Mouse (Mus musculus) neural tube, embryonic 10.5 days (tissue): ENCODE results near the gene Ptger1.

Experiments
- DNase-seq: peaks from one replicate; pipeline ENCODE4 v3.0.0-alpha.2; 2017; ENCODE audit warnings: low spot score; ENCODE audit errors: extremely low spot score

Ptger1 gene

DNA sequence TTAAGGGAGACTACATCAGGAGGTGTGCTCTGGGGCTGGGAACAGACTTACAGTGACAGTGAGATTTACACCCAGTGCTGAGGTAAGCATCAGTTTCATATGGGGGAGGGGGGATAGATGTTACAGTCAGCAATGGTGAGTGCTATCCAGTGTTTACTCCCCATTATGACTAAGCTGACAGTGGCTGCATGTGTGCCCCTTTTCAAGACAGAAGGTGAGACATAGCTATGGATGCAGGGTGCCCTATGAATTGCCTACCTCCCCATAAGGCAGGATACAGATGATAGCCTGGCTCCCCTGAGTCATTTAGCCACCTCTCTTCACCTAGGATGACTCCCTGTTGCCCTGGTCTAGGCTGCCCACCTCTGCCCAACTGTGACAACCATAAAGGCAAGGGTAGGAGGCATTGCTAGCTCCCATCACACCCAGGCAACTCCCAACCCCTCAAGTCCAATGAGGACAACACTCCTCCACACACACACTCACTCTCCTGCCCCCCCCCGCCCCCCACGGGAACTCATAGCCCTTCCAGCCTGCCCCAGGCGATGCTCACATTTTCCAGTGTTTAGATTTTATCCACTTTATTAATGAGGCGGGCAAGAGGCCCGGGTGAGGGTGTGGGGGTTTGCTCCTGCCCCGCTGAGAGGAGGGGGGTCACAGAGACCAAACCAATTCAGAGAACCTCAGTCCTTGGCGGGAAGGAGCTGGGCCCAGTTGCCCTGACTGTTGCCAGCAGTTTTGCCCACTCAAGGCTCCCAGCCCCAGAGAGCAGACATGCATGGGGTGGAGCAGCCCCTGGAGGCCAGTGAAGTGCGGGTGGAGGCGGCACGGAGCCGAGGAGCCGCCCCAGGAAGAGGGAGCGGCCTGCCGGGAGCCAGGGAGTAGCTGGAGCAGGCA lies at the start of gene Ptger1:
Gene Ptger1, plus strand, starts transcription at position 710 of the 897 bp plus-strand sequence.
- peak; percentile 18 for DNase-seq

DNA sequence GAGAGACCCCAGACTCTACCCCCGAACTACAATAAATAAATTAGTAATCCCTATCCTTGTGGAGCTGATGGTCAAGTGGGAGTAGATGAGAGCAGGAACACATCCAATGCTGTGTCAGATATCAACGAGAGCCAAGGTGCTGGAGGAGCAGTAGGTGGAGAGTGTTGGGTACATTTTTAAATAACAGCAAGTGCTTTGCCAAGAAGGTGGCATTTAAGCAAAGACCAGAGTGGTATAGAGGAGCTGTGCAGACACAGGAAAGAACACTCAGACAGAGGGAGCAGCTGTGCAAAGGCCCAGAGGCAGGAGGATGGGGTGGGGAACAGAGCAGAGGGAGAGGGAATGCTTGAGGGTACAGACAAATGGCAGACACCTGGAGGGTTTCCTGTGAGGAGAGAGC lies 49.4 kb upstream of the Ptger1 start:
- no peak for DNase-seq

DNA sequence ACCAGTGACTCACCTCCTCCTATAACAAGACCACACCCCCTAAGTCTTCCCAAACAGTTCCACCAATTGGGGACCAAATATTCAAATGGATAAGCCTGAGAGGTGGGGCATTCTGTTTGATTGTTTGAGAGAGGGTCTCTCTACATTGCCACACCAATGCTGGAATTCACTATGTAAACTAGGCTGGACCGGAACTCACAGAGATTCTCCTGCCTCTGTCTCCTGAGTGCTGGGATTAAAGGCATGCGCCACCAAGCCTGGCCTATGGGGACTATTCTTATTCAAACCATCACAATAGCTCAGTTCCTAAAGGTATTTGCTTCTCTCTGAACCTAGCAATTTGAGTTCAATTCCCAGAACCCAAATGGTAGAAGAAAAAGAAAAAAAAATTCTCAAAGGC lies 47.9 kb upstream of the Ptger1 start:
- DNase-seq, result no peak

DNA sequence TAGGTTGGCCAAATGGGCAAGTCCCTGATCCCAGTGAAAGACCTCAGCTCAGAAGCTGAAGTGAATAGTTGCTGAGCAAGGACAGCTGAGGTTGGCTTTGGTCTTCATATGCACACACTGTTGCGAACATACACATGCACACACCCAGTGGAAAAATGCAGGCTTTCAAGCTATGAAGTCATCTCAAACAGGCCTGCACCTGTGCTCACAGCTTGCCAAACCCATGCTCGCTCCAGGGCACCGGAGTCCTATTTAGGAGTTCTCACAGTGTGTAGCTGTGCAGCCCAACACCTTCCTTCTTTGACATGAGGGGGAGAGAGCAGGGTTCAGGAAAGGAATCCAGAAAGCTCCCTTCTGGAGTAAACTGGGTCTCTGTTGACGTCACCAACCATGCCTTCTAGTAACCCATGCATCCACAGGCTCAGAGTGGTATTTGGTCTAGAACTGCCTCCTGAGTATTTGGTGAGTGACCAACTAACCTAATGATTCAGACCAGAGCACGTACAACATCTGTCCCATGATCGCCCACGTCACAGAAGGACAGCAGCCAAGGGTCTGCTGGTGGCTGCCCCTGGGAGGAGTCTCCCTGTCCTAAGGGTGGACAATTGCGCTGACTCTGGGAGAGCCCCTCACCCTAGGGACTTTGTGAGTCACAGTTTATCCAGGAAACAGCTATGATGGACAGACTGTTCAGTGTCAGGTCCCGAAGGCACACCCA lies 46.8 kb upstream of the Ptger1 start:
- DNase-seq, result no peak

DNA sequence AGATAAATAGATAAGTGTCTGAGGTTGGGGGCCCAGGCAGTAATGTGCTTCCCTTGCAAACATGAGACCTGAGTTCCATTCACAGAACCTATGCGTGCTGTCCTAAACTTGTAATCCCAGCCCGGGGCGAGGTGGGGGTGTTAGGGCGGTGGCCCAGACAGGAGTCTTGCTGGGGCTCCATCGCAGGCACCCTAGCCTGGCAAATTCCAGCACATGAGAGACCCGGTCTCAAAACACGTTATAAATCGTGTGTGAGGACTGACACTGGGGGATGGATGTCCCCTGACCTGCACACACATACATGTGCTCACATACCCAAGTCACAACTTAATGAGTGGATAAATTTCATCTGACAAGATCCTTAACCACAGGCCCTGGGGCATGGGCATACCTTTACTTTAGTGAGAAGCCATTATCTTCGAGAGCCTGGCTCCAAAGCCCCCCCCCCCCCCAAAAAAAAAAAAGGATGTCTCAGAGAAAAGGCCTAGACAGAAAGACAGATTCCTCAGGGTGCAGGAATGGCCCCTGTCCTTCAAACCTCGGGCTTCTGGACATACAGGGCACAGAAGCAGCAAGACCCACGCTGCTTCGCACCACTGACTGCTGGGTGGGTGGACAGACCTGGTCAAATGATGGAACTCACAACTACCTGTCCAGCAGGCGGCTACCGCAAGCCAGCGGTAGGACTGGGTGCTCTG lies 44.6 kb upstream of the Ptger1 start:
- no peak for DNase-seq

DNA sequence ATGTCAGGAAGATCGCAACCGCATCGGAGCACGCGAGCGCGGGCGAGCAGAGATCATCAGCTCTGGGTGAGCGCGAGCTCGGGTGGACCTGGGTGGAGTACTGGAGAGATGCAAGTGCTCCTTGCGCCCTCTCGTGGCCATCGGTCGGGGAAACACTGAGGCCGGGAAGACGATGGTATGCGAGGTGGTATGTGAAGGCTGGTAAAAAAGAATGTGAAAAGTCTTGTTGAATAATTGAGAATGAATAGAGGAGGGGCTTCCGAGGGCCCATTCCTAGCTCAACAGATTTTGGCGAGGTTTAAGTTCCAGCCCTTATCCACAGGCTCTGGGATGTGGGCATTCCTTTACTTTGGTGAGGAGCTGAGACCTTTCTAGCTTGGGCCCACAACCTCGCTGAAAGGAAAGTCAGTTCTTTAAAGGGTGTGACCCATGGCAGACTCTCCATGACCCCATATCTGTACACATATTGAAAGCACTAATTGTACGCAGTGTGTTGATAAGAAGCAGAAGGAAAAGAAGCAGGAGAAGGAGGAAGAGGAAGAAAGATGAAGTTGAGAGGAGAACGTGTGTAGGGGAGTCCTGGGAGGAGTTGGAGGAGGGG lies 44.0 kb upstream of the Ptger1 start:
- DNase-seq, result peak; percentile 83

DNA sequence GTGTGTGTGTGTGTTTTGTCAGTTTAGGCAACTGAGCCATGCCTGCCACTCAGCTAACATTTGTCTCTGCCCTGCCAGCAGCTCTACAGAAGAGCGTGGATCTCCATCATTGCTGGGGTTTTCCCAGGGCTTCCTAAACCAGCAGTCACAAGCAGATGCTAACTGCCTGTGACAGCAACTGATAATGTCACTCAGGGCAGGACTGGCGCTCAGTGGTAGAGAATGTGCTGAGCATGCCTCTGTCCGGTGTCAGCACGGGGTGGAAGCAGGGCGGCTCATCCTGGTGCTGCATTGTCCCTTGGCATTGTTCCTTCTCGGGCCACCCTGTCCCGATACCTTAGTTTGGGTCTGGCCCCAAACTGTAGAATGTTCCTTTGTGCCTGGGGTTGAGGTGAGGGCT lies 42.9 kb upstream of the Ptger1 start:
- DNase-seq, result no peak

DNA sequence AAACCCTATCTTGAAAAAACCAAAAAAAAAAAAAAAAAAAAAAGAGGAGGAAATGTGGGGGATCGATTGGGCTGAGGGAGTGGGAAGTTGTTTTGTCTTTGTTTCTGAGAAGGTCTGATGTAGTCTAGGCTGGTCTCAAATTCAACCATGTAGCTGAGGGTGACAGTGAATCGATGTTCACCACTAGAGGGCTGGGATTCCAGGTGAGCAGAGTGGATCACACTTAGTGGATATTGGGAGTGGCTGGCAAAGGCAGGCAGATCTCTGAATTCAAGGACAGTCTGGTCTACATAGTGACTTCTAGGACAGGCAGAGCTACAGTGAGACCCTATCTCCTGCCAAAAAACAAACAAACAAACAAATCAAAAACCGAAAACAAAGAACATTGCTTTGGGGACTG lies 41.7 kb upstream of the Ptger1 start:
- no peak for DNase-seq

DNA sequence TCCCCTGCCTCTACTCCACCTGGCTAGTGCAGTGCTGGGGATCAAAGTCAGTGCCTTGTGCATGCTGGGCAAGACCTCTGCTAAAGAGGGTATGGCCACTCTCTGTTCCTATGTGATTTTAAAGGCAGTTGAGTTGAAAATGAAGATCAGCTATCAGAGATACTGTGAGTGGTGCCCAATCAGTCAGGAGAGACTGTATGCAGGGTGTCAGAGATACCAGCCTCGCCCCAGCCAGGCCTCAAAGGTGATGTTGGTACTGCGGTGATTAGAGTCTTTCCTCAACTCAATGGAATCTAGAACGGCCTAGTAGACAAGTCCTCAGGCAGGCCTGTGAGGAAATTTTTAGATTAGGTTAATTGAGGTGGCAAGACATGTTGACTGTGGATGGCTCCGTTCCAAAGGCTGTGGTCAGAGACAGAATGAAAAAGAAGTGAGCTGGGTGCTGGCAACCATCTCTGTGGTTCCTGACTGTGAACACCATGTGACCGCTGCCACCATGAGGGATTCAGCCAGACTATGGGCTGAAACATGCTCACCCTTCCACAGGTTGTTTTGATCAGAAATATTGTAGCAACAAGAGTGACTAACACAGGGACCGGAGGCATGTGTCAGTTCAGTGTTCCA lies 40.7 kb upstream of the Ptger1 start:
- DNase-seq, result no peak

DNA sequence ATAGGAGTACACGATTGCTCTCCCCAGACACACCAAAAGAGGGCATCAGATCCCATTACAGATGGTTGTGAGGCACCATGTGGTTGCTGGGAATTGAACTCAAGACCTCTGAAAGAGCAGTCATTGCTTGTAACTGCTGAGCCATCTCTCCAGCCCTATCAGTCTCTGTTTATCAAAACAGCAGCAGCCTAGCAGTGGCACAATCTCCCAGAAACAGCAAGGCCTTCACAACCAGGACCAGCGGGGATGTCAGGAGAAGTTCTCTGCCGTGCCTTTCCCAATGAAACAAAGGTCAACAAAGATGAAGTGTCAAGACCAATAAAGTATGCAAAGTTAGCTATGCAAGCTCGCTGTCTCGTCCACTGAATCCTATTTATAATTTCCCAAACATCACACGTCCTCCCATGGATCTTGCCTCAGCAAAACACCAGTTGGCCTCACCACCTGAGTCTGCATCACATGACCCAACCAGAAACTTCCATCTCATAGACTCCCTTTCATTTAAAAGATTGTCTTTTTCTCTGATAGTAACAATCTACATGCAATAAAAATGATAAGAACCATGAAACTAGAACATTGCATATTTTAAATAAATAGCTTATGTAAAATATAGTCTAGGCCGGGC lies 34.3 kb upstream of the Ptger1 start:
- no peak for DNase-seq

DNA sequence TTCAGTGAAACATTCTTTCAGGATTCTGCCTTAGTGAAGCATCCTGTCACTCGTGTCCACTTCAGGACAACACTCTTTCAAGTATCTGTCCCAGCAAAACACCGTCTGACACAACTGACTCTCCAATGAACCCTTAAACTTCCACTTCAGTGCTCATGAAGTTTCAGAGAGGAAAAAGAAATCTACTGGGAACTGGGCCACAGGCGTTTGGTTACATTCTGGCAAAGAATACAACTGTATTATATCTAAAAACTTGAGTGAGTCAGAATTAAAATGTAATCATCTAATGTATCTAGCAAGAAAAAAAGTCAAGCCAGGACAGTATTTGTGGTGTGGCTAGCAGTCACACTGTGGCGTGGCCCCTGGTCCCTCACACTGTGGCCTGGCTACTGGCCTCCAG lies 27.6 kb upstream of the Ptger1 start:
- no peak for DNase-seq

DNA sequence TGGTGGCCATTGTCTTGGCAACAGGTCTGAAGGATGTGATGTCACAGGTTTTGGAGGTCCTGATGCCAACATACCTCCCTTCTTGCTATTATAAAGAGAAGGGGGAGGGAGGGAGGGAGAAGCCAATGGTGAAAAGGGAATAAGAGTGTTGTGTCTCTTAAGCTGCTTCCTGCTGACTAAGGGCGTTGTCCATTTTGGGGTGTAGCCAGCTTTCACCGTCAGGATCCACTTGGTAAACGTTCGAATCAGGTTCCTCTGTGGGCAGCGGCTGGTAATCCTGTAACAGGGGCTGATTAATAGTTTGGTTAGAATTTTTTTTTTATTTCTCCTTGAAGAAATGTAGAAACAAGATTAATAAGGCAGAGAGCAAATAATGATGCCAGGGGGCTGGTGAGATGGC lies 26.8 kb upstream of the Ptger1 start:
- no peak for DNase-seq

DNA sequence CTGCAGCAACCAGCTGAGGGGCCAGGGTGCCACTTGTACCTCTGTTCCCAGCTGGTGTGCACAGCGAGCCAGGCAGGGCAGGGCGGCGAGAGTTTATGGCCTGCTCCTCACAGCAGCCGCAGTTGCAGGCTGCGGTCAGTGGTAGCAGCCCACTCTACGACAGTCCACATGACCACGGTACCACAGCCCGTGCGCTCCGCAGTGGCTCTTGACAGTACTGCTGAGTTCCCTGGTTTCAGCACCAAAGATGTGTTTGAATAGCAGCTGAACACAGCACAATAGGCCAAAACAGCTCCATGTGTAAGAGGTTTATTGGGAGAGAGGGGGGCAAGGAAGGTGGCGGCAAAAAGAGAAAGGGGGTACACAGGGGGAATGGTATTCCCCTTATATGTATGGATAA lies 19.0 kb upstream of the Ptger1 start:
- DNase-seq, result no peak

DNA sequence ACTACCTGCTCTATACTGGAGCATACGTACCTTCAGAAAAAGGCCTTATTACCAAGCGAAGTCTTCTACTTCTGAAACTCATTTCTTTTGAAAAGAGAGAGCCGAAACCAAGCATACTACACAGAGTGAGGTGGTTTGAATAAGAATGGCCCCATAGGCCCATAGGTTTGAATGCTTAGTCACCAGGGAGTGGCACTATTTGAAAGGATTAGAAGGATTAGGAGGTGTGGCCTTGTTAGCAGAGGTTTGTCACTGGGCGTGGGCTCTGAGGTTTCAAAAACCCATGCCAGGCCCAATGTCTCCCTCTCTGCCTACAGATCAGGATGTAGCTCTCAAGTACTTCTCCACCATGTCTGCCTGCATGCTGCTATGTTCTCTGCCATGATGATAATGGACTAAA lies 18.4 kb upstream of the Ptger1 start:
- DNase-seq, result no peak

DNA sequence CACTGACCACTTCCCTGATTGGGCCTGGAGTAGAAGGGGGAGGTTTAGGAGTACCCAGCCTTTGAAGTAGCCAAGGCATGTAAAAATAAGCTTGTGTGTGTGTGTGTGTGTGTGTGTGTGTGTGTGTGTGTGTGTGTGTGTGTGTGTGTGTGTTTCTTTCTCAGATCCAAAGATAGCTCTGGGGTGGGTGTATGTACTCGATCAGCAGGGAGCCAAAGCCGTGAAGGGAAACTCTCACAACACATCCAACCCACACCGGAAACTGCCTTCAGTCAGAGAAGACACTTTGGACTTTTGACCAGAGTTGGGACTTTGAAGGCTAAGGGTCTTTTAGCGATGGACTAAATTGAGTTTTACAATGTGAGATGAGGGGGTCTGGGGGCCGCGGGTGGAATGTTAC lies 16.8 kb upstream of the Ptger1 start:
- no peak for DNase-seq

DNA sequence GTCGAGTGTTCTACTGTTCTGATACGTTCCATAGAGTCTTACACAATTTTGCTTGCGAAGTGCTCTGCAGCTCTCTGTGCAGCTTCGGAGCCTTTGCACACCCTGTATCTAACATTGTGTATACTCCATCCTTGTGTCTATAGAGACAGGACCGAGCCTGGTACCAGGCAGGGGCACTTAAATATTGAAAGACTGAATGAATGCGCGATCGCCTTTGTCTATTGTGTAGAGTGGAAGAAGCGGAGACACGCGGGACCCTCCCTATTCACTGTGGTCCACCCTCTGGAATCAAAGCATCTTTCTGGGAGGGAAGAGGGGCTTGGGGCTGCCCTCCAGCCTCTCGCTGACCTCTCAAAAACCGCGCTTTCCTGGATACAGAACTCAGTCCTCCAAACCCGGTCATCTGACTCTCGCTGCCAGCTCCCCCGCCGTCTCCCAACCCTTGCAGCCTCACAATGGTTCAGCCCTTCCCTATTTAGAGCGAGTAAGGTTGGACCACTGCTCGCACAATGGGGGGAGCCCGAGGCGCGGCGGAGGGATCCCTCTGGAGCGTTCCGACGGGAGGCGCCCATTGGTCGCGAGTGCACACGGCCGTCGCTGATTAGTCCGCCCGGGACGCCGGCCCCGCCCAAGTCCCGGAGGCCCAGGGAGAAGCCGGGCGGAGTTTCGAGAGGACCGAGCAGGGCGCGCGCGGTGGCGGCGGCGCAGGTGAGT lies 14.3 kb upstream of the Ptger1 start, which contains the start of gene Gipc1:
Gene Gipc1, plus strand, starts transcription at position 648 of the 714 bp plus-strand sequence.
- peak; percentile 96 for DNase-seq

DNA sequence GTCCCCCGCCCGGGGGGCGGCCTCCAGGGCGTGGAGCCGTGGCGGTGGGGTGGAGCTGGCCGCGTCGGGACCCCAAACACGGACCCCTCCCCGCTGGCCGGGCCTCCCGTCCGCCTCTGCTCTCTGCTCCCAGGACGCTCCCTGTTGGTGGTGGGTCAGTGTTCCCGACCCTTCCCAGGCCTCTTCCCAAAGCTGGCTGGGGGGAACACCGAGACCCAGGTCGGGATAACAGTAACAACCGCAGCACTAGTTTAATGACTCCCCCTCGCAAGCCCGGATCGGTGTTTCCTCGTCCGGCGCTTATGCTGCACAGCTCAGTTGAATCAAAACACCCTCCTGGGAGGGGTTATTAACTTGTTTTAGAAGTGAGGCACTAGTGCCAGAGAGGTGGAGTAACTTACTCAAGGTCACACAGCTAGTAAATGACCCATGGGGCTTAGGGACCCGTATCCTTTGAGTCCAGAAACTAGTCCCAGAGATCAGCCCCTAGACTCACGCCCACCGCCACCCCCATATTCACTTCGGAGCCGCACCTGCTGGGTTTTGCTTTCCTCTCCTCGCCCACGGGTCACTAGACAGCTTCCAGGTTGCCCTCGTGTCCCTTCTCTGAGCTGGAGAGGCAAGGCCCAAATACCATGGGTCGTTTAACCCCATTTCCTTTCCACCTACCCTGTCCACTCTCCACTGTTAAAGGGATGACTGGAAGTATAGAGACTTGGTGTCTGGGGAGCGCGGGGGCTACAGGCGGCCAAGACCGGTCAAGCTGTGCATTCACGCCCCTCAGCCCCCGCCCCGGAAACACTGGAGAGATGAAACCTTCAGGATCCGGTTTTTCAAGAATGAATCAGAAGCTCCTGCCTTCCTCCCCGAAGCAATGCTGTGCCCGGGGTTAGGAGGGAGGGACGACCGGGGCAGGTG lies 13.5 kb upstream of the Ptger1 start:
- peak; percentile 33 for DNase-seq

DNA sequence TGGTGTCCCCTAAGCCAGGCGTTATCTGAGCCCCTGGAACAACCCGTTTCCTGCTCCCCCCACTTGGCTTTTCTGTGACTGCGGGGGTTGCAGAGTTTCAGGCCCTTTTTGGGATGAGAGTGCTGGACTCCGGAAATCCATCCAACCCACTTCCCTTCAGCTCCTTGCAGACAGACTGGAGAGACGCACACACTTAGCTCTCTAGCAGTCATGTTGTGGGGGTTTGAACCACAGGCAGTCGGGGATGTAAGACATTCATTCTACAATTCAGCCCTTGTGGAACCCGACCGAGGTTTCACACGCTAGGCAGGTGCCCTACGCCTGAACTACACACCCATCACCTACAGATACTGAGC lies 12.8 kb upstream of the Ptger1 start:
- no peak for DNase-seq

DNA sequence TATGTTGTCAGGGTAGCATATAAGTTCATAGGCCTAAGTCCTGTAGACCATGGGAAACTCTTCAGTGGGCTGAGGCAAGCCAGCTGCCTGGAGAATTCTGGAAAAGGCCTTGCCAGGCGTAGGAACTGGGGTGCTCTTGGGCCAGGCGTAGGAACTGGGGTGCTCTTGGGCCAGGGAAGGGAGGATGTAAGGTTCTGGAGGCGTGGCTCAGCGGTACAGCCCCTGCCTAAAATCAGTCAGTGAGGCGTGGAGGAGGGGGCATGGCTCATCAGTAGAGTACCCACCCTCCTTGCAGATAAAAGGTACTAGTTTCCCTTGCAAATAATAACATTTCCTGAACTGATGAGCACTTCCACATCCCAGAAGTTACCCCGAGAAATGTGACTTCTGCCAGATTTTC lies 11.8 kb upstream of the Ptger1 start:
- DNase-seq, result no peak
